Mouse (Mus musculus): ENCODE measurements around the gene Gtf2h4.

Gene Gtf2h4

DNA sequence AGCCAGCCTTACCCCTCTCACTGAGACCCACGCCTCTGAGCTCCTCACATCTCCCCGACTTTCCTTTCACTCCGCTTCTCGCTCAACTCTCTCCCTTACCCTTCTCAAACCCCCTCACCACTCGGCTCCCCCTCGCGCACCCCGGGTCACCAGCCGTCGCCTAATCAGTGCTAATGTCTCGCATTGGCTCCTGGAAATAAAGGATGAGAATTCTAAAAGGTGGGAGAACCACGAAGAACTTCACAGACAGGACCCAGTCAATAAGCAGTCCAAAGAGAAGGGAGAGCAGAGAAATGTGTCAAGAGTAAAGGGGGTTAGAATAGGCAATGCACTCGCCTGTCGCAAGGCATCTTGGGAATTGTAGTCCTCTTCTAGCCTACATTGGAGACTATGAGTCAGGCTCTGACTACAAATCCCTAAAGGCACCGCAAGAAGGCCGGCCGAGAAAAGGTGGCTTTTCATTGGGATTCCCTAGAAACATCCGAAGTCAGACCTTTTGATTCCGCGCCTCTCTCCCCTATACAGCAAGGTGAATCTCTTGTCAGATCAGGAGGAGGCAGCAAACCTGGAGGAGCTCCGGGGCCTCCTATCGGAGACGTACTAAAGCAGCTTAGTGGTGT is at the start of gene Gtf2h4:
Gtf2h4 (minus strand) TSS at position 324 of the 620 bp plus-strand sequence.
- peak; percentile 86 to 89 for DNase-seq (ENCODE audit: low spot score in 2 of 2)

DNA sequence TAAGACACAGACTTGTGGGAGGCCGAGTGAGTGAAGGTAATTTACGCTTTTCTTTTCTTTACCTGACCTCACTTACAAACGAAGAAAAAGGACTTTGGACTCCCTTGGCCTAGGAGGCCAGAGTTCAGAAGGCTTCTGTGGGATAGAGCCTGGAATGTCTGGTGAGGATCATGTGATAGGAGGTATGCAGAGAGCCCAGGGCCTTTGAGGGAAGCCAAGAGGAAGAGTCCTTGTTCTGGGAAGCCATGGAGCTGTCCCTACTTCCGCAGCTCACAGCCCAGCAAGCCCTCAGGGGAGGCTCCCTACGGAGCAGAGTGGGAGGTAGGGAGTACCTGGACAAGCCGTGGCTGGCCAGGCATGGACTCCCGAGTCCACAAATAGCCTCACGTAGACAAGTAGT is 48.1 kb upstream of the Gtf2h4 start:
- no peak for DNase-seq (ENCODE audit: low spot score in 2 of 2)

DNA sequence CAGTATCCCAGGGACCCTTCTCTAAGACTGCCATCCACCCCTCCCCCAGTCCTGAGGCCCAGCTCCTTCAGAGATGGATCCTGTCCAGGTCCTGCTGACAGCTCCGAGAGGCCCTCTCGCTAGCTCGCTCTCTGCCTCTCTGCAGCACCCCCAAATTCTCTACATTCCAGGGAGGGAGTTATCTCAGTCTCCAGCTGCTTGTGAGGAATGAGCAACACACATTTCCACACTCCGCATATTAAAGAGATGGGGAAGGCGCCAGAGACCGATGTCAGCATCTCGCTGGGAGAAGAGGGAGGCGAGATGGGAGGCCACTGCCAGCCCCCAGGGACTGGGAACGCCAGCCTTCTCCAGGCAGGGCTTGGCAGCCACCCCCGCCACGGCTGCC is 46.8 kb upstream of the Gtf2h4 start:
- no peak for DNase-seq (ENCODE audit: low spot score in 2 of 2)

DNA sequence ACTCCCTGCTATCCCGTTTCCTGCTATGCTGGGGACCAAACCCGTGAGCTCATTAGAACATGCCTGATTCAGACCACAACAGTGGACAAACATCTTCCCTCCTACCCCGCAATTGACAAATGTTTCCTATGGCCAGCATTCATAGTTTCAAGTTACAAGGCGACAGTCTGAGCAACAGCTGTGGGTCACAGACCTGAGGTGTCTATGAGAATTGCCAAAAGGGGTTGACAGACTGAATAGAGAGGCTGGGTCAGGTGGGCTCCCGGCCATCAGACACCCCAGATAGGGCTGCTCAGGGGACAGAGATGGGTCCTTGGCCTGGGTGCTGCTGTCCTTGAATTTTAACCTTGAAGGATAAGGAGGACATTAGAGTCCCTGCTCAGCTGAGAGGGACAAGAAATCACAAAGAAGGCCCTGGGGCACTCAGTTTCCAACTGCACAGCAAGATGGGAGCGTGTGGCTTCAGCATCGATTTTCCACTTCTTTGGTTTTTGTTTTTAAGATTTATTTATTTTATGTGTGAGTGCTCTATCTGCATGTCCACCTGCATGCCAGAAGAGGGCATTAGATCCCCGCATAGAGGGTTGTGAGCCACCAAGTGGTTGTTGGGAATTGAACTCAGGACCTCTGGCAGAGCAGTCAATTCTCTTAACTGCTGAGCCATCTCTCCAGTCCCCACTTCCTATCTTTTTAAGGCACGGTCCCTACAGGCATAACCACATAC is 46.2 kb upstream of the Gtf2h4 start:
- no peak for DNase-seq (ENCODE audit: low spot score in 2 of 2)

DNA sequence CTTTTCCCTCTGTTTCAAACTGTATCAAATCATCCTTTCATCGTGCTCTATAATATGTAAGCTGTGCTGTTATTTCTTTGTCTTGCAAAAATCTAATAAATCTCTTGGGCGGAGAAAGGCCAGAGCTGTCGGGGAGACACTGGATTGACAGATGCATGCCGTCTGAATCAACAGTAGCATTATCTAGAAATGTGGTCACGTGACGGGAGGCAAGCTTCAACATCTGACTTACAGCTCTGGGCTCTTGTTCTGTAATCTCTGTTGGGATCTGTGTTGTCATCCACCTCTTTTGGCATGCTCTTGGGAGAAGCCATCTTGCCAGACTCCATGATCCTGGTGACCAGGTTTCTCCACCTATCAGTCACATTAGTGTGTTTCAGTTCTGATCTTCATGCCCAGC is 43.5 kb upstream of the Gtf2h4 start:
- no peak for DNase-seq (ENCODE audit: low spot score in 2 of 2)

DNA sequence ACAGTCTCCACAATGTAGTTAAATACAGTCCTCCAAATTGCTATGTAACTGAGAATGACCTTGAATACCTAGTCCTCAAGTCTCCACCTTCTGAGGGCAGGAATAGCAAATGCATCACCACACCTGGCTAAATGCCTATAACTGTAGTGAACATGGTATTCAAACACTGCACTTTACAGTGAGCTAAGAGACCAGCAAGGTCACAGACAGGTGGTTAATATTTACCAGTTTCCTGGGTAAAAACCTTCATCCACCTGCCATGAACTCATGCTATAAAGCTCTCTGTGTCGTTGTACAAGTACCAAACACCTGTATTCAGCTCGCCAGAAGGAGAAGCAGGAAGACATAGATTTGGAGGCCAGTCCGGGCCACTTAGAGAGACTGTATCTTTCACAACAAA is 42.6 kb upstream of the Gtf2h4 start:
- DNase-seq (ENCODE audit: low spot score in 2 of 2), result no peak

DNA sequence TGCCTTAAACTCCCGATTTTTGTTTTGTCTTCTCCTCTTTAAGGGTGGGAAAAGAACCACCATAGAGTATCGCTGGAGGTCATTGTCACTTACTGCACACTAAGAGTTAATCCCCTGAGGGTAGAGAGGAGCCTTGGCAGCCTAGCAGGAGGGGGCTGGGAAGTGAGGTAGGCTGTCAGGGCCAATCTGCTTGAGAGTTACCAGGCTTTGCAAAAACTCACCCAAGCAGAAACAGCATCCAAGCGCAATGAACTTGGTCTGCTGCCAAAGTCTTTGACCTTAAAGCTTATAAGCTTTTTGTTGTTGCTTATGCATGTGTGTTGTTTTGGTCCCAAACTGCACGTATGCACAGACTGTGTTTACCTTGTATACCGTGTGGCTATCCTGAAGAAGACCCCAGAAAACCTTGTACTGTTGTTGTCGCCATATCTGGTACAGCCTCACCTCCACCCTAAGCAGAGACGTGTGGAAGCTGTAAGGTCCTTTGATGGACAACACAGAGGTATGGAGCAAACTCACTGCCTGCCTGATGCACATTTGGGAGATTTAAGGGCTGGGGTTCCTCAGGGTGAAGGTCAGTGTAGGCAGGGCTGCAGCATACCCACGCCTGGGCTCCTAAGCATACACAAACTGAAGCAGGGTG is 37.3 kb upstream of the Gtf2h4 start:
- DNase-seq (ENCODE audit: low spot score in 2 of 2), result no peak

DNA sequence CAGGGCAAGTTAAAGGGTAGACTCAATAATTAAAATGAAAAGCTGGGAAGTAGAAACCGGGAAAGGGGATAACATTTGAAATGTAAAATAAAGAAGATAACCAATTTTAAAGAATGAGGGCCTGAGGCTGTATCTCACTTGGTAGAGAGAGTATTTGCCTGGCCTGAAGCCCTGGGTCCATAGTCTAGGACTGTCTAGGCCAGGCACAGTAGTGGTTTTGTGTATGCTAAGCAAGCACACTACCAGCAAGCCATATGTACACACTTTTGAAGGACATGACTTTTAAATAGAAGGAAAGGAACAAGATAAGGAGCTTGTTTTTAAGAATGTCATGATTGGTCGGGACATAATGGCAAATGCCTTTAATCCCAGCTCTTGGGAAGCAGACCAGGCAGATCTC is 35.1 kb upstream of the Gtf2h4 start:
- DNase-seq (ENCODE audit: low spot score in 2 of 2), result no peak

DNA sequence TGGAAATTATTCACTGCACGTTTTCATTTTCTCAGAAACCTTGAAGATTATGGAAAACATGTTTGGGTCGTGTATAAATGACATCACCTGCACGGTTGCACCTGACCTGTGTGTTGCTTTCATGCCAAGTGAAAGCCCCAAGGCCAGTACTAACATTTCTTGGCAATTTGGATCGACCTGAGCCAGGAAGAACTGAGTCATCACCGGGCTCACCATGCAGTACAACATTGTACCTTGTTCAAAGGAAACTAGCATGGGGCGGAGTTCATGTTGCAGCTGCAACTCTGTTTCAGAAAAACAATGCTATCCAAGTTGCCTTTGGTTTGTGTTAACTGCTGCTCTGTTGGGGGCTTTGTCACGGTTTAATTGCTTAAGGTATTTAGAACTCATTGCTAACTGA is 34.4 kb upstream of the Gtf2h4 start:
- no peak for DNase-seq (ENCODE audit: low spot score in 2 of 2)

DNA sequence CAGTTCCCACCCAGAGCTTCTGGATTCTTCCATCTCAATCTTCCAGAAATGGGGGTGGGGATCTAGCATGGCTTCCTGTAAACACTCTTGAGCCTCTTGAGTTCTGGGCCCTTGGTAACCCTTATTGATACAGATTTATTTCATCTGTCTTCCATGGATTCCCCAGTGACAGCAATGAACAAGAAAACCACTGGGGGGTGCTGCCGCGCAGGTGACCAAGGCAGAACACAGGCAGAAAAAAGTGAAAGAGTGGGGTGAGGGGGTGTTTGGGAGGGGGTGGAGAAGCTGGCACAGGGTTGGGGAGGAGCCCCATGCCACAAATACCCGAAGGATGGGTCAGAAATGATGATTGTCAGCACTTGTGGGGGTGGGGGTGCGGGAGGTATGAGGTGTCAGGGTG is 32.3 kb upstream of the Gtf2h4 start:
- DNase-seq (ENCODE audit: low spot score in 2 of 2), result no peak

DNA sequence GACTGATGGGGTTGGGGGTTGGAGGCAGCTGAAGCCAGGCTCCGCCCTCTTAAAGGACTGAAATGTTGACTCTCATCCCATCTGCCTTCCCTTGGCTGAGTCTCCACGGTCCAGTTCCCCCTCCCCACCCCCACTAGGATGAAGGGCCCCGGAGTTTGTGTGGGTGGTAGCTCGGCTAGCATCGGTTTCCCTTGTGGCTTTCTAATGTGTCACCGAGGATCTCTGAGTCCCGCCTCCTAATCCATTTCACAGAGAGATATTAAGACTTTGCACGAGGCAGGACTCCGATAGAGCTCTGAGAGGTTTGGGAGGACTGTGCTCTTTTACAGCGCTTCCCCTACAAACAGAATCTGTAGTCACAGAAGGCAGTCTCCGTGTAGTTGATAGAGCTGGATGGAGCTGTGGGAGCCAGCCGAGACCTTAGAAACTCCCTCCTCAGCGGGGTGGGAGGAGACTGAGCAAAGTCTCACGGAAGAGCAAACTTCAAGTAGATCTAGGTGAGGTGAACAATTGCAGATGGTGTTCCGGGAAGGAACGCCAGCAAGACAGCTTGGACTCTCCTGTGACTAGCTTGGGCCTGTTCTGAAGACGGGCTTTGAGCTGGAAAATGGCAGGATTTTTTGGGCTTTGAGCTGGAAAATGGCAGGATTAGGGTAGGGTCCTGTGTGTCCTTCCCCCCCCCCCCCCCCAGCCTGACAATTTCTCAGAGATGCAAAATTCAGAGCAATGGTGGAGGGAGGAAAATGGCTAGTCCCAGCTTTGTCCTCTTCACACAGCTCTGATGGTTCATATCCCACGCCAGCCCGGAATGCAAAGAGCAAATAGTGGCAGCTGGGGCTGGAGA is 31.3 kb upstream of the Gtf2h4 start, which contains the start of gene Ddr1:
Ddr1 (minus strand) TSS at position 1 of the 844 bp plus-strand sequence.
- peak in 1 of 2 experiments; percentile 19 for DNase-seq (ENCODE audit: low spot score in 2 of 2)

DNA sequence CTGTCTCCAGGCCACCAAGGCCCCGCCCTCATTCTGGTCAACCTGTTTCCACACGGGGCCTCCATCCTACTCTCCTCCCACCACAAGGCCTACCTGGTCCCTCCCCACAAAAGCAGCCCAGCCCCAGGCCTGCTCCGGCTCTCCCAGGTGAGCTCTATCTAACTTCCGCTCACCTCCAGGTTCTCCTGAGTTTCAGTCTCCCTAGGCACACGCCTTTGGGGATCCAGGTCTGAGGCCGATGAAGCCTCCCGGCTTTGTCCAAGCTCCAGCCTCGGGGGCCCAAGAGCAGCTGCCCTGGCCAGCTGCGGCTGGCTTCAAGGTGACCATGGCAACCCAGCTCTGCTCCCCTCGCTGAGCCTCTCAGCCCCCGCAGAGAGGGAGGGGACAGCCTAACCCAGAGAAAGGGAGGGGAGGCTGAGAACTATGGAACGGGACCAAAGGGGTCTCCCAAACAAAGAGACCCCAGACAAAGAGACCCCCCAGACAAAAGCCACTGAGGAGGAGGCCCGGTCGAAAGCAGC is 30.3 kb upstream of the Gtf2h4 start:
- no peak for DNase-seq (ENCODE audit: low spot score in 2 of 2)

DNA sequence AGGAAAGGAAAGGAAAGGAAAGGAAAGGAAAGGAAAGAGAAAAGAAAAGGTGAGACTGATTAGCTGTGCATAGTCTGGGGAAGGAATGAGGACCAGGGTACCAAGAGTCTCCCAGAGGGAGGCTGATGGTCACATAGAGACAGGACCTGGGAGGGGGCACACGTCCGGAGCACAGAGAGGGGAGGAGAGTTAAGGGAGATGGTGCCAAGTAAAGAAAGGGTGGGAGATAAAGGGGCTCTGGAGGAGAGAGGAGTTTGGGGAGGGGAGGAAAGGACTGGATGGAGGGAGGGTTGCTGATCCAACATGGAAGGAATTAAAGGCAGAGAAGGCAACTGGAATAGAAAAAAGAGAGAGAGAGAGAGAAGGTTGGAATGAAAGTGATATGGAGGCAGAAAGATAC is 29.5 kb upstream of the Gtf2h4 start:
- no peak for DNase-seq (ENCODE audit: low spot score in 2 of 2)

DNA sequence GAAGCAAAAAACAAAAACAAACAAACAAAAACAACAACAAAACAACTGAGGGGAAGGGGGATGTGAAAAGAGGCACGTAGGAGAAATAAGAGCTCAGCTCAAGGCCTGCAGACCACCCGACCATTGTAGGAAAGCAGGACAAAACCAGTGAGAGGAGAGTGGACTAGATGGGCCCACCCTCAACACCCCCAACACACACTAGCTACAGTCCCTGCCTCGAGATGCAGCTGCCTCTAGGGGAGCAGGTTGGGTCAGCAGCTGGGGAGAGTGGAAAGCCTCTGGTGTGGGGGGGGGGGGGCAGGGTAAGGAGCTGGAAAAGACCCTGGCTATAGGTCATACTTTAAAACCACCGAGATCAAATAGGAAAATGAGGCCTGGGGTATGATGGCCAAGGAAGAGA is 29.1 kb upstream of the Gtf2h4 start:
- no peak for DNase-seq (ENCODE audit: low spot score in 2 of 2)

DNA sequence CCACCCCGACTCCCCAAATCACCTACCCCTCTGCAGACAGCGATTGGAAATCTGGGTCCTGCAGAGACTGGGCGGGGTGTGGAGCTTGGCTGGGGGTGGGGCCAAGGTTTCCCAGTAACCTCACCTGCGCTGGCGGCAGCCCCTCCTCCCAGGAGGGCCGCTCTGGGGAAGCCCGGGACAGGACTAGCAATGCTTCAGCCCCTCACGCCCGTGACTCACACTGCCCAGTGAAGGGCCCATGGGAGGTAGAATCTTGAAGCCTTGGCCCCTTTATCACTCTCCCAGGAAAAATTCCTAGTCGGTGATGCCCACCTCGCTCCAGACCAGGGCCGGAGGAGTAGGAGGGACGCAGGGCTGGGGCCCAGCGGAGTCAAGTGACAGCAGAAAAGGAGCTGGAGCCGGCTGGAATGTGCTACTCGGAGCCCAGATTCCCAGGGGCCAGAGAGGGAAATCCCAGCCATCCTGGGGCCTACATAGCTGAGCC is 28.5 kb upstream of the Gtf2h4 start:
- no peak for DNase-seq (ENCODE audit: low spot score in 2 of 2)

DNA sequence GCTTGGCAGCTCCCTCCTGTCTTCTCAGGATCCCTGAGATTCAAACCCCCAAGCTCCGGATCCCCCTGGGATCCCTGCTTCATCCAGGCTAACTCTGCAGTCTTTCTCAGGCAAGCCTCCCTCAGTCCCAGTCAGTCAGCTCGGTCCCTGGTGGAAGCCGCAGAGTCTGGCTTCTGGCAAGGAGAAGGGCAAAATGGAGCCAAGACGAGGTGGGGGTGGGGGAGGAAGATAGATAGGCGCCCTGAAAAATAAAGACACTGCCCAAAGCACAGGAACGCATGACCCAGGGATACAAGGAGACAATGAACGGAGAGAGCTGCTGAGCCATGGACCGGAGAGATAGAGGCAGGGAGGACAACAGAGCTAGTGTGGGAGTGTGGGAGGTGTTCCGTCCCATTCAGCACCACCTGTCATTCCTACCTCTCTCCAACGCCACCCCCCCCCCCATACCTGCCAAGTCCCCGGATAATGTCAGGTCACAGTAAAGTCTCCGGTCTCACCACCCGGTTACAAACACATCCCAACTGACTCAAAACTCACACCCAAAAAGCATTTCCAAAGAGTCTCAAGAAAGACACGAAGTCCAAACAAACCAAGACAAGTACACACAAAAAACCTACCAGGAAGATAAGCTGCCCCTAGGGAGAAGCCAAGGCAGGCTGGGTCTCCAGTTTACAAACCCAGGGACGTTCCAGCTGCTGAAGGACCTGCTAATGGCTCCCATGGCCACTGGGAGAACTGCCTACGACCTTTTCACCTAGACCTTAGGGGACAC is 27.9 kb upstream of the Gtf2h4 start:
- no peak for DNase-seq (ENCODE audit: low spot score in 2 of 2)

DNA sequence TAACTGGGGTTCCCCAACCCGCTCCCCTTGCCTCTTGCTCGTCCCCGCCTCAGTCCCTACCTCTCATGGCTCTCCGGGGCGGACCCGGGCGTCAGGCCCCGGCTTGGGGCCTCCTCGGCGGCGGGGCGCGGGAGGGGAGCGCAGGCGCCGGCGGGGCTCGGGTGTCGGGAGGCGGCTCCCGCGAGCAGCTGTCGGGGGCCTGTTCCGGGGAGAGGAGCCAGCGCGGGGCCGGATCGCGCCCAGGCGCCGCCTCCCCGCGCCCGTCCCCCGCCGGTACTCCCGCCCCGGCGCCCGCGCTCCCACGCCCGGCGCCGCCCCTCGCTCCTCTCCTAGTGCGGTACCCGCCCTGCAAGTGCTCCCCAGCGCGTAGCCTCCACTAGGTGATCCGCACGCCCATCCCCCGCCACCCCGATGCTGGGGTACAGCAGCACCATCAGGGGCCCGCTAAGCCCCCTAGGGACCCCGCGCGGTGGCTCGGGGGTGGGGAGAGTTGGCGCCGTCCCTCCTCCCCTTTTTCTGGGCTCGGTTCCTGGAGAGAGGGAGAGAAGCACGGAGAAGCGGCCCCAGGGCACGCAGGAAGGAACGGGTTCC is 26.9 kb upstream of the Gtf2h4 start:
- no peak for DNase-seq (ENCODE audit: low spot score in 2 of 2)

DNA sequence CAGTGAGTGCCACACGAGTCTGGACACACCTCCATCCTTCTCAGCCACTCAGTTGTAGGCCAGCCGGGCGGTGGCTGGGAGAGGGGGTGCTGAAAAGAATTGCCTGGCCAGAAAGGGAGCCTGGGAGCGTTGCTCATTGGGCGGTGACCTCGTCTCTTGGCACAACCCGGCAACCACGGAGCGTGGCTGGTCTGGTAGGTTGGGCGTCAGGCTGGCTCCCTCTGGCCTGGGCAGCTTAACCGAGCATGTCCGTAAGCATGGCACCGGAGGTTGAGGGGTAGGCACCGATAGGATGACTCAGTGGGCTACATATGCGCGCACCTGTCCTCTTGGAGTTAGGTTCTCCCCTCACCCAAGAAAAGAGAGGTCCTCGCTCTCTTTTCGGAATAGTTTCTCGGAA is 26.4 kb upstream of the Gtf2h4 start:
- no peak for DNase-seq (ENCODE audit: low spot score in 2 of 2)

DNA sequence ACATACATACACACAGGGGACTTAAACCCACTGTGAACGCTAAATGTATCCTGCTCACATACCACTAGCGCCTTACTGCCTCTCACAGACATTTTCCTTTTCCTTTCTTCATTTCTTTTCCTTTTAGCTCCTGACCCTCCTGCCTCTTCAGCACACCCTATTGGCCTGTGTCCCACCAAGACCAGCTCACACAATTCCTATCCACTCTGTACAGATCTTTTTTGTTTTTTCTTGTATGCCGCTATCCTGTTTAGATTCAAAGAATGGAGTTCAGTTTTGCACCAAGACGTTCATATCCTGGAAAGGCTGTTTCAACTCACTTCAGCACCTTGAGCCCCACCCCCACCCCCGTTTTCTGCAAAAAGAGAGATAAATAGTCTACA is 25.0 kb upstream of the Gtf2h4 start:
- DNase-seq (ENCODE audit: low spot score in 2 of 2), result no peak

DNA sequence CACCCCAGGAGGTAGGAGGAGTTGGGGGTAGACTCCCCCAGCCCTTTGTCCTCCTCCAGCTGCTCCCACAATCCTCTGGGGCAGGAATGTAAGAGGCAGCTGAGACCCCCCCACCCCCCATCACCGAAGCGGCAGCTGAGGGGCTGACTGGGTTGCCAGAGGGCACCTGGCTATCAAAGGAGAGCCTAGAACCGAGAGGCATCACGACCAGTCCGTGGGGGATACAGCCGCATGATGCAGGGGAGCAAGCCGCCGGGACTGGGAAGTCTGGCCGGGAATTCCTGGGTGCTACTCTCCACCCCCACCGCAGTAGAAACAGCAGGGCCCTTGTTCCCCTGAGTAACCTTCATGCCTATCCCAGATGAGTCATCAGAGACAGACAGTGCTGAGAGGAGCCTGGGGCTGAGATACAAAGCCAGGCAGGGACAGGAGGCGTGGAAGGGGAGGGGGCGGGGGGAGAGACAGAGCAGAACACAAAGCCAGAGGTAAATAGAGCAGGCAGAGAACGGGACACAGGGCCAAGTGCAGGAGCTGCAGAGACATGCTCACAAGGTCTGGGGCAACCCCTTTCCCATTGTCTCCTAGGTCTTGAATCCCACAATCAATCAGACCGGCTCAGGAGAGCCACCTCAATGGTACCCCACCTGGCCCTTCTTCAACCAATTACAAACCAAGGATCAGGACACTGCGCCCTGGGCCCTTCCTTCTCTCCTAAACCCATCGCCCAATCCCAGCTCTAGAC is 24.4 kb upstream of the Gtf2h4 start:
- no peak for DNase-seq (ENCODE audit: low spot score in 2 of 2)
